ENCODE assay signal across 19 mouse cellular contexts in genomic region chr16:22444786-22445185, GRCm38 (mm10). TPM values are rescaled to one million over a fixed set of nuclear protein-coding genes. Genes with fewer than 3 reads are reported as not detected.
A peak's percentile ranks its signal among the peaks of the same experiment; 100 is the strongest.
DNase-seq lines count a peak whose midpoint lies in the region; ATAC-seq and TF ChIP-seq lines count a peak whose summit lies in the region.
"Had no signal": no experiment of that assay in that cellular context is flagged by ENCODE, and none has a peak within 500 bp of the region (broad histone marks: within the 10 kb centered on the region; RNA-seq: fewer than 3 reads in every experiment).

No protein-coding gene starts in this region.

- peak; percentile 42 for DNase-seq in liver, adult 2 months (ENCODE audit: extremely low read depth, low read depth, low spot score)
- peak; percentile 61 to 65 for DNase-seq in B cell, adult 2 months
- DNase-seq in brain, adult 2 months (ENCODE audit: low read depth, low spot score), result peak; percentile 52
- no peak for DNase-seq in adrenal gland, adult 8-10 months
- DNase-seq: cerebellum, adult 11-12 months; gastrocnemius, postnatal 10 days; heart, postnatal 36 days; kidney, adult 11 months; thymus, postnatal 14 days had no signal

- no peak for TF ChIP-seq CTCF in liver, adult 2 months (IDR thresholded peaks at IDR 0.05; ENCODE audit: low read depth, low read length)

- H3K9ac ChIP-seq in liver, adult 2 months (ENCODE audit: low read depth, low read length), result no peak overlapping the region
- no peak overlapping the region for H3K9ac ChIP-seq in liver, embryonic 12.5 days

- H3K4me1 ChIP-seq in liver, adult 2 months (ENCODE audit: control insufficient read depth, insufficient read depth, low read length), result peaks cover 4% of the 10 kb centered on the region
- H3K4me1 ChIP-seq in liver, embryonic 12.5 days, result peaks cover 9% of the 10 kb centered on the region

- H3K79me2 ChIP-seq in liver, adult 2 months (ENCODE audit: control insufficient read depth, insufficient read depth, low read length), result no peaks in the 10 kb centered on the region

- no peaks in the 10 kb centered on the region for H3K27me3 ChIP-seq in liver, adult 2 months (ENCODE audit: control insufficient read depth, insufficient read depth, low read length)
- H3K27me3 ChIP-seq in liver, embryonic 12.5 days (replicated peaks), result peaks cover 24% of the 10 kb centered on the region

- no peak for TF ChIP-seq POLR2A in liver, adult 2 months (IDR thresholded peaks at IDR 0.05; ENCODE audit: extremely low read depth, insufficient read depth, low read length)

- H3K4me2 ChIP-seq in liver, embryonic 12.5 days, result no peak overlapping the region
- H3K4me2 ChIP-seq: heart, embryonic 11.5 days; liver, embryonic 11.5 days had no signal

- no peaks in the 10 kb centered on the region for H3K36me3 ChIP-seq in liver, adult 2 months (ENCODE audit: control insufficient read depth, insufficient read depth, low read length)
- no peaks in the 10 kb centered on the region for H3K36me3 ChIP-seq in liver, embryonic 12.5 days
- H3K36me3 ChIP-seq: forebrain, embryonic 10.5 days had no signal

- no peak for ATAC-seq in liver, embryonic 12.5 days
- ATAC-seq in monocyte, adult 5-6 weeks (replicated peaks; ENCODE audit: insufficient number of reproducible peaks, low FRiP score, low TSS enrichment, poor library complexity, severe bottlenecking), result 0 out of 2 replicates have a peak, but pooled peaks have one; percentile 49
- ATAC-seq in erythroid progenitor cell, adult 5-6 weeks (replicated peaks; ENCODE audit: low FRiP score, poor library complexity, severe bottlenecking), result no peak
- ATAC-seq: CD4-positive, CD25-positive, alpha-beta regulatory T cell, adult 4 months; hindbrain, embryonic 16.5 days had no signal

- H3K9me3 ChIP-seq in liver, embryonic 12.5 days (replicated peaks), result no peaks in the 10 kb centered on the region
- H3K9me3 ChIP-seq: forebrain, embryonic 10.5 days; megakaryocyte, embryonic 14.5 days had no signal

- 78% methylated on average over 6 of the region's 6 CpGs for WGBS in liver, adult 2 months
- 35% methylated on average over 6 of the region's 6 CpGs for WGBS in liver, embryonic 12.5 days (ENCODE audit: insufficient replicate concordance)

- no peak overlapping the region for H3K27ac ChIP-seq in liver, adult 2 months (replicated peaks; ENCODE audit: insufficient read depth, low read depth, low read length)
- H3K27ac ChIP-seq in liver, embryonic 12.5 days, result no peak overlapping the region
- H3K27ac ChIP-seq: forebrain, embryonic 10.5 days; kidney, postnatal 0 days had no signal

- no peak overlapping the region for H3K4me3 ChIP-seq in liver, adult 2 months (ENCODE audit: insufficient read depth, low read depth, low read length)
- no peak overlapping the region for H3K4me3 ChIP-seq in liver, embryonic 12.5 days
- H3K4me3 ChIP-seq: forebrain, embryonic 10.5 days; megakaryocyte, embryonic 14.5 days had no signal

RNA-seq across cellular contexts. Expression of gene Etv5, which starts 5.3 kb away (rescaled TPM):
- total RNA-seq in liver, adult 2 months (2014; rRNA removed), result 2.4 and 2.6 TPM in 2 replicates
- 3.0 TPM in 2 replicates for polyA plus RNA-seq in liver, adult 2 months (2012; rRNA removed)
- polyA plus RNA-seq in liver, embryonic 12.5 days (2016; fragmentation: Nextera tagmentation; extraction: Ambion mirVana), result 7.4 and 8.0 TPM in 2 replicates
- 2.2 to 3.2 TPM (median 2.8 TPM) in 3 replicates for total RNA-seq in monocyte, adult 5-6 weeks (2017)
- total RNA-seq in erythroid progenitor cell, adult 5-6 weeks (2015; ENCODE audit: low replicate concordance), result 1.8 and 21.4 TPM in 2 replicates
- total RNA-seq in erythroid progenitor cell, adult 5-6 weeks (2017; ENCODE audit: low replicate concordance), result 0.39 and 0.45 TPM in 2 replicates
- 10 to 100 TPM; 26.9 to 38.9 (median 29.8) TPM for total RNA-seq in adrenal gland, adult 8-10 months (2022)
